Mouse (Mus musculus) heart, embryonic 15.5 days (tissue): ENCODE results near the gene AC134908.4. TPM values are rescaled to one million over a fixed set of nuclear protein-coding genes. Genes with fewer than 3 reads are reported as not detected.
"Not testable (repeated sequence)": the region's sequence is repeated elsewhere in the genome, so short reads cannot be mapped to it uniquely, and the experiment has no call there.

Source experiments
- ATAC-seq: fragments of 200-750 bp; cut with Nextera tagmentation; replicated peaks from 2 replicates; pipeline ENCODE4 v1.8.0; 2017; ENCODE audit warnings: low read depth, moderate TSS enrichment; ENCODE audit not compliant: insufficient number of reproducible peaks, insufficient read depth, low FRiP score
- H3K27ac ChIP-seq: fragments of 300-500 bp; sonication (generic); 2 replicates; pipeline ENCODE4 v1.5.1; 2015; ENCODE audit warnings: mild to moderate bottlenecking, inconsistent platforms
- H3K27me3 ChIP-seq: fragments of 300-500 bp; sonication (generic); 2 replicates; pipeline ENCODE4 v1.6.1; 2015; ENCODE audit warnings: inconsistent platforms
- H3K36me3 ChIP-seq: fragments of 300-500 bp; sonication (generic); 2 replicates; pipeline ENCODE4 v1.6.1; 2015; ENCODE audit warnings: mild to moderate bottlenecking, inconsistent platforms
- H3K4me1 ChIP-seq: fragments of 300-500 bp; sonication (generic); replicated peaks from 2 replicates; pipeline ENCODE4 v1.6.1; 2015; ENCODE audit warnings: inconsistent platforms
- H3K4me2 ChIP-seq: fragments of 300-500 bp; sonication (generic); 2 replicates; pipeline ENCODE4 v1.6.1; 2015; ENCODE audit warnings: inconsistent platforms, mild to moderate bottlenecking, moderate library complexity
- H3K4me3 ChIP-seq: fragments of 300-500 bp; sonication (generic); 2 replicates; pipeline ENCODE4 v1.5.1; 2015; ENCODE audit warnings: mild to moderate bottlenecking, inconsistent platforms
- H3K9ac ChIP-seq: fragments of 300-500 bp; sonication (generic); 2 replicates; pipeline ENCODE4 v1.6.1; 2015; ENCODE audit warnings: mild to moderate bottlenecking, inconsistent platforms
- H3K9me3 ChIP-seq: fragments of 300-500 bp; sonication (generic); replicated peaks from 2 replicates; pipeline ENCODE4 v1.6.1; 2016; ENCODE audit warnings: inconsistent platforms
- WGBS: fragments of 180-500 bp; shearing (Covaris S2); methylation state at CpG from one replicate; pipeline ENCODE4 v1.1.7; 2015; ENCODE audit warnings: mixed read lengths; 5-methylcytosine and 5-hydroxymethylcytosine counted together
- microRNA-seq: library from miRNA; unstranded; fragments of <30 nt; microRNA quantifications from one replicate; pipeline ENCODE4, GENCODE M21; 2016
- polyA plus RNA-seq: library from polyadenylated mRNA; unstranded; fragments of >200 nt; fragmentation: Nextera tagmentation; extraction: Ambion mirVana; gene quantifications from 2 replicates; pipeline ENCODE4 v1.2.1, GENCODE M21; 2015

The AC134908.4 gene
- polyA plus RNA-seq, 1 experiment from 2014 or later, result 0.50 TPM

- not testable (repeated sequence) for H3K27me3 ChIP-seq, ATAC-seq
These were observed 54.0 kb downstream of the AC134908.4 start for GRCm38 (mm10) chr17:25741471-25741870.

More at GRCm38 (mm10) chr17:25741471-25741870, 54.0 kb downstream of the AC134908.4 start:
- not testable (repeated sequence) for H3K4me1 ChIP-seq, H3K36me3 ChIP-seq, H3K27ac ChIP-seq, H3K4me3 ChIP-seq, H3K4me2 ChIP-seq, H3K9ac ChIP-seq, H3K9me3 ChIP-seq
- WGBS, result 66% methylated on average over 12 of the region's 12 CpGs

Small RNAs within 50 kb of the gene (microRNA-seq; reads per million reads assigned to microRNA genes)
- gene Gm25083 (not detected), gene Mir3082 (0.84 reads per million), gene Mir6966 (not detected)

Other genes with a start within 250 kb of the AC134908.4 start
- gene Sox8, start 225.0 kb downstream of the AC134908.4 start, polyA plus RNA-seq, result 0.73 and 1.5 TPM in 2 replicates
- gene Lmf1, start 216.6 kb downstream of the AC134908.4 start, polyA plus RNA-seq, result 33.0 and 34.7 TPM in 2 replicates
- gene Gng13, start 78.5 kb downstream of the AC134908.4 start, polyA plus RNA-seq, result 1.0 and 2.0 TPM in 2 replicates
- 11.8 and 17.7 TPM in 2 replicates for gene Chtf18, start 68.2 kb downstream of the AC134908.4 start, polyA plus RNA-seq
- 10.7 and 15.3 TPM in 2 replicates for gene Rpusd1, start 68.0 kb downstream of the AC134908.4 start, polyA plus RNA-seq
- gene Mslnl, start 59.6 kb downstream of the AC134908.4 start, polyA plus RNA-seq, result 0.13 TPM in 1 of 2 replicates, not detected in the other
- gene Msln, start 41.3 kb downstream of the AC134908.4 start, polyA plus RNA-seq, result 38.7 and 42.7 TPM in 2 replicates
- 31.5 and 32.4 TPM in 2 replicates for gene Narfl, start 21.9 kb downstream of the AC134908.4 start, polyA plus RNA-seq
- 44.7 and 57.1 TPM in 2 replicates for gene Haghl, start 10.0 kb downstream of the AC134908.4 start, polyA plus RNA-seq
- 0.13 and 0.23 TPM in 2 replicates for gene Ccdc78, start 9.1 kb downstream of the AC134908.4 start, polyA plus RNA-seq
- 56.8 and 70.2 TPM in 2 replicates for gene Fam173a, start 2.8 kb downstream of the AC134908.4 start, polyA plus RNA-seq
- gene Metrn, start 1.5 kb upstream of the AC134908.4 start, polyA plus RNA-seq, result 21.2 and 29.2 TPM in 2 replicates
- 0.78 and 1.2 TPM in 2 replicates for gene Fbxl16, start 13.4 kb upstream of the AC134908.4 start, polyA plus RNA-seq
- 12.7 and 19.8 TPM in 2 replicates for gene Wdr24, start 28.0 kb upstream of the AC134908.4 start, polyA plus RNA-seq
- 30.9 and 36.6 TPM in 2 replicates for gene Jmjd8, start 33.2 kb upstream of the AC134908.4 start, polyA plus RNA-seq
- 251 and 301 TPM in 2 replicates for gene Stub1, start 37.7 kb upstream of the AC134908.4 start, polyA plus RNA-seq
- 1.4 and 1.7 TPM in 2 replicates for gene Rhbdl1, start 41.6 kb upstream of the AC134908.4 start, polyA plus RNA-seq
- 1.7 and 3.0 TPM in 2 replicates for gene Gm20683, start 46.1 kb upstream of the AC134908.4 start, polyA plus RNA-seq
- gene Rhot2, start 49.2 kb upstream of the AC134908.4 start, polyA plus RNA-seq, result 24.2 and 26.1 TPM in 2 replicates
- gene Wdr90, start 65.8 kb upstream of the AC134908.4 start, polyA plus RNA-seq, result 12.1 and 18.5 TPM in 2 replicates
- gene Mcrip2, start 73.1 kb upstream of the AC134908.4 start, polyA plus RNA-seq, result 176 and 203 TPM in 2 replicates
- gene Mettl26, start 79.4 kb upstream of the AC134908.4 start, polyA plus RNA-seq, result 29.3 and 35.1 TPM in 2 replicates
- gene Wfikkn1, start 85.2 kb upstream of the AC134908.4 start, polyA plus RNA-seq, result 0.24 and 0.28 TPM in 2 replicates
- 12.1 and 18.0 TPM in 2 replicates for gene Rab40c, start 124.1 kb upstream of the AC134908.4 start, polyA plus RNA-seq
- gene Pigq, start 149.3 kb upstream of the AC134908.4 start, polyA plus RNA-seq, result 52.9 and 63.0 TPM in 2 replicates
- 0.08 and 0.16 TPM in 2 replicates for gene Nhlrc4, start 149.3 kb upstream of the AC134908.4 start, polyA plus RNA-seq
- gene A930017K11Rik, start 156.9 kb upstream of the AC134908.4 start, polyA plus RNA-seq, result 0.05 TPM in 1 of 2 replicates, not detected in the other
- gene Capn15, start 190.1 kb upstream of the AC134908.4 start, polyA plus RNA-seq, result 9.3 and 13.5 TPM in 2 replicates